Mouse (Mus musculus): ENCODE data around the gene Adarb2. TPM values are rescaled to one million over a fixed set of nuclear protein-coding genes. Genes with fewer than 3 reads are reported as not detected.

Gene Adarb2
- polyA plus RNA-seq, 1 experiment: 0.04 TPM

DNA sequence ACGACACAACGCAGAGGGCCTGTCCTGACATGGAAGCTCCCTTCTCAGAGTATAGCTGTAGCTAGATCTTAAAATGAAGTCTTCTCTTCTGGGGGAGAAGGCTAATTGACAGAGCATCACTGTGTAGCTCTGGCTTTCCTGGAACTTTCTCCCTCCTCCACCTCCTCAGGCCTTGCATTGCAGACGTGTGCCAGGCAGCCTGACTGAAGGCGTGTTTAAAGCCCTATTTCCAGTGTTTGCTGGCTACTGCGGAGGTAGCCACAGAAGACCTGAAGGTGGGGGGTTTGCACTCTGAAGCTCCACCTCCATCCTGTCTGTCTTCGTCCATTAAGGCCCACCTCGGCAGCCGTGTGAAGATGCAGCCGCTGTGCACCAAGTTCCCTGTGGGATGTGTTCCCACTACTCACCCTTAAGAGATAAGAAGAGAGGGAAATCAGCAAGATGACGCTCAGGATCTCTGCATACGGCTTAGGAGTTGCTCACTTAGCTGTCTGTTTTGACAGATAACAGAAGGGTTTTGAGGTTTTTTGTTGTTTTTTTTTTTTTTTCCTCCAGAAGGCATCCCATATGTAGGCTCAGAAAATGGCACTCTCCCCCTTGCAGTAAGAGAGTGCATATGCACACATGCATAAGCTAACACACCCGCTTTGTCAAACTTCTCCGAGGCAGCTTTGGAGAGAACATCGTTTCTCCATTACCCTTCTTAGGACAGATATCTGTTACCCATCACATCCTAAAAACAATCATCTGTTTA, 581.8 kb downstream of the Adarb2 start:
- TF ChIP-seq POLR2A (IDR thresholded peaks at IDR 0.05; ENCODE audit: low read depth, low read length) (no peak), CTCF (IDR thresholded peaks at IDR 0.05; ENCODE audit: extremely low read depth, insufficient read depth, insufficient read length, insufficient replicate concordance) (no peak)
- DNase-seq (ENCODE audit: low read depth in 1 of 2, low spot score in 2 of 2): no peak
- Histone ChIP-seq H3K27ac (ENCODE audit: insufficient read depth, low read length) (no peak overlapping the region), H3K36me3 (ENCODE audit: control insufficient read depth, insufficient read depth, low read length) (no peaks in the 10 kb centered on the region), H3K4me3 (ENCODE audit: extremely low read depth, insufficient read depth, insufficient read length) (no peak overlapping the region), H3K4me1 (ENCODE audit: control insufficient read depth, insufficient read depth, insufficient read length) (no peaks in the 10 kb centered on the region), H3K27me3 (ENCODE audit: control insufficient read depth, insufficient read depth, low read length) (no peaks in the 10 kb centered on the region)
- WGBS: 73% methylated on average over 14 of the region's 14 CpGs

DNA sequence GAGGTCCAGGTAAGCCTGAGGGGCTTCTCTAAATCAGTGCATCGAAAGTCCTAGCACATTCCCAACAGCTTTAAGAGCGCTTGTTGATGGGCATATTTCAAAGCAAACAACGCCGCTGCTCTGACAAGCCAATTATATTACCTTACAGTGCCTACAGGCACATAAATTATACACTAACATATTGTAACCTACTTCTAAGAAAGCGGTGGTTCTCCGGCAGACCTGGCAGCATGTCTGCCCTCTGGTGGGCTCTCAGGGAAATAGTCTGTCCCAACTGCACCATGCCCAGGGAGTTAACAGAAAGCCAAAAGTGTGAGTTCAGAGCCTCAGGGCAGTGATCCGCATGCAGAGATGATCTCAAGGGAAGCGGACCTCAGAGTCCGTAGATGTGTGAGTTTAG, 582.5 kb downstream of the Adarb2 start:
- H3K4me3 ChIP-seq (ENCODE audit: extremely low read depth, insufficient read depth, insufficient read length): no peak overlapping the region
- no peaks in the 10 kb centered on the region for H3K36me3 ChIP-seq (ENCODE audit: control insufficient read depth, insufficient read depth, low read length)
- H3K4me1 ChIP-seq (ENCODE audit: control insufficient read depth, insufficient read depth, insufficient read length): no peaks in the 10 kb centered on the region
- WGBS: 37% methylated on average over 9 of the region's 9 CpGs
- no peaks in the 10 kb centered on the region for H3K27me3 ChIP-seq (ENCODE audit: control insufficient read depth, insufficient read depth, low read length)
- H3K27ac ChIP-seq (ENCODE audit: insufficient read depth, low read length): no peak overlapping the region
- DNase-seq (ENCODE audit: low read depth in 1 of 2, low spot score in 2 of 2): peak in 1 of 2 experiments; percentile 15
- TF ChIP-seq CTCF (IDR thresholded peaks at IDR 0.05; ENCODE audit: extremely low read depth, insufficient read depth, insufficient read length, insufficient replicate concordance) (peak; percentile 58; the same call in 1 of the 2 replicates), POLR2A (IDR thresholded peaks at IDR 0.05; ENCODE audit: low read depth, low read length) (no peak)

DNA sequence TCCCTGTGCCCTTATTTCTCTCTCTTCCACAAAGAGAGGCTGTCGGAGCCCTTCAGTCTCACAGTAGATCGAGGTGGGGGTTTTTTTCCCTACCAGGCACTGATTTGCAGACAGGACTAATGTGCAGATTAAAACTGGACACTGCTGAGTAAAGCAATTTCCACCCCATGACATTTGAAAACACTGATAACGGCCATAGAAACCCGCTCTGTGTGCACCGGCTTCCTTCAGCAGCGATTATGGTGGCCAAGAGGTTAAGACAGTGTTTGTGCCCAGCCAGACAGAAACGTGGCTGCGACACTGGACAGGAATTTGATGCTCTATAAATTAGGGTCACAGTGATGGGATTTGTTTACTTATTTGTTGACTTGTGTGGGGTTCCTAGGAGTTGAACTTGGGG, 590.6 kb downstream of the Adarb2 start:
- WGBS: 86% methylated on average over 8 of the region's 8 CpGs
- Histone ChIP-seq H3K27ac (ENCODE audit: insufficient read depth, low read length) (no peak overlapping the region), H3K27me3 (ENCODE audit: control insufficient read depth, insufficient read depth, low read length) (no peaks in the 10 kb centered on the region), H3K4me1 (ENCODE audit: control insufficient read depth, insufficient read depth, insufficient read length) (no peaks in the 10 kb centered on the region), H3K4me3 (ENCODE audit: extremely low read depth, insufficient read depth, insufficient read length) (no peak overlapping the region), H3K36me3 (ENCODE audit: control insufficient read depth, insufficient read depth, low read length) (no peaks in the 10 kb centered on the region)
- TF ChIP-seq POLR2A (IDR thresholded peaks at IDR 0.05; ENCODE audit: low read depth, low read length) (no peak), CTCF (IDR thresholded peaks at IDR 0.05; ENCODE audit: extremely low read depth, insufficient read depth, insufficient read length, insufficient replicate concordance) (no peak)
- no peak for DNase-seq (ENCODE audit: low read depth in 1 of 2, low spot score in 2 of 2)

DNA sequence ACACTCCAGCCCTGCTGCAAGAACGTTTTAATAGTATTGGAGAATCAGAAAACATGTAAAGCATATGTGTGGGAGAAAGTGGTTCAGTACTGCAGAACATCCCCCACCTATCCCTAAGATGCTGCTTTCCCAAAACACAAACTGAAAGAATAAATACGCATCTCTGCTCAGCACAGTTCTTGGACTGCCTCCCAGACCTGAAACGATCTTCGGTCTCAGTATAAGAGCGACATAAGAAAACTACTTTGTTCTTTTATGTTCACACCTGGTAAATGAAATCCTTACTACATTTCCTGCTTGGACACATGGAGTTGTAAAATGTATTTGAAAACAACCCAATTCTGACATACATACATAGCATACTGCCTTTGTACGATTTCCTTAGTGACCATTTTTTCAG, 597.9 kb downstream of the Adarb2 start:
- peaks cover 10% of the 10 kb centered on the region for H3K36me3 ChIP-seq (ENCODE audit: control insufficient read depth, insufficient read depth, low read length)
- WGBS: 85% methylated on average over 6 of the region's 6 CpGs
- DNase-seq (ENCODE audit: low read depth in 1 of 2, low spot score in 2 of 2): no peak
- no peak overlapping the region for H3K27ac ChIP-seq (ENCODE audit: insufficient read depth, low read length)
- H3K4me1 ChIP-seq (ENCODE audit: control insufficient read depth, insufficient read depth, insufficient read length): no peaks in the 10 kb centered on the region
- no peak for TF ChIP-seq POLR2A (IDR thresholded peaks at IDR 0.05; ENCODE audit: low read depth, low read length)
- no peak for TF ChIP-seq CTCF (IDR thresholded peaks at IDR 0.05; ENCODE audit: extremely low read depth, insufficient read depth, insufficient read length, insufficient replicate concordance)
- no peak overlapping the region for H3K4me3 ChIP-seq (ENCODE audit: extremely low read depth, insufficient read depth, insufficient read length)
- no peaks in the 10 kb centered on the region for H3K27me3 ChIP-seq (ENCODE audit: control insufficient read depth, insufficient read depth, low read length)

DNA sequence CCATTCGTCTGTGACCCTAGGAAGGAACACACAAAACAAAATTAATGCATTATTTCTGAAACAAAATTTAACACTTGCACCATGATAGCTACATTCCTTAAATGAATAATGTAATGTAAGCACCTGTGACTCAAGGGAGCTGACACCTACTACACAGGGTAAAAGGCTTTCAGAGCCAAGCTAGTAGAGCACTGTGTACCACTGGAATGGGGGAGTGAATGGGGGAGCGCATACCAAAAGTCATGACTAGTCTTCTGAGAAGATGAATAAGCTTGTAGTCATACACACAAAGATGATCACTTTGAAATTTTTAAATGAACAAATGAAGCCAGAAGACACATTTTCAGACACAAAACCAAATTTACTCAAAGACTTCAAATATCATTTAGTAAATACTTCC, 603.3 kb downstream of the Adarb2 start:
- TF ChIP-seq POLR2A (IDR thresholded peaks at IDR 0.05; ENCODE audit: low read depth, low read length) (no peak), CTCF (IDR thresholded peaks at IDR 0.05; ENCODE audit: extremely low read depth, insufficient read depth, insufficient read length, insufficient replicate concordance) (no peak)
- no peak overlapping the region for H3K27ac ChIP-seq (ENCODE audit: insufficient read depth, low read length)
- H3K36me3 ChIP-seq (ENCODE audit: control insufficient read depth, insufficient read depth, low read length): peaks cover 12% of the 10 kb centered on the region
- no peaks in the 10 kb centered on the region; the same call in 1 of the 2 replicates for H3K27me3 ChIP-seq (ENCODE audit: control insufficient read depth, insufficient read depth, low read length)
- H3K4me3 ChIP-seq (ENCODE audit: extremely low read depth, insufficient read depth, insufficient read length): no peak overlapping the region
- DNase-seq (ENCODE audit: low read depth in 1 of 2, low spot score in 2 of 2): no peak
- 96% methylated on average over 2 of the region's 2 CpGs for WGBS
- H3K4me1 ChIP-seq (ENCODE audit: control insufficient read depth, insufficient read depth, insufficient read length): no peaks in the 10 kb centered on the region

Measured in spleen, adult 2 months (tissue).